Mouse (Mus musculus) midbrain, embryonic 10.5 days (tissue): ENCODE data around the gene Srcap. TPM values are rescaled to one million over a fixed set of nuclear protein-coding genes. Genes with fewer than 3 reads are reported as not detected.
"Not testable (repeated sequence)": the region's sequence is repeated elsewhere in the genome, so short reads cannot be mapped to it uniquely, and the experiment has no call there.

Experiments used
- DNase-seq: peaks from one replicate; pipeline ENCODE4 v3.0.0-alpha.2; 2017; ENCODE audit warnings: low spot score
- H3K27ac ChIP-seq: fragments of 300-500 bp; sonication (generic); replicated peaks from 2 replicates; pipeline ENCODE4 v1.5.1; 2016; ENCODE audit warnings: mild to moderate bottlenecking
- H3K27me3 ChIP-seq: fragments of 300-500 bp; sonication (generic); 2 replicates; pipeline ENCODE4 v1.6.1; 2016; ENCODE audit warnings: low read depth, mild to moderate bottlenecking; ENCODE audit not compliant: poor library complexity, severe bottlenecking
- H3K36me3 ChIP-seq: fragments of 300-500 bp; sonication (generic); 2 replicates; pipeline ENCODE4 v1.6.1; 2016; ENCODE audit warnings: mild to moderate bottlenecking, moderate library complexity
- H3K4me1 ChIP-seq: fragments of 300-500 bp; sonication (generic); 2 replicates; pipeline ENCODE4 v1.6.1; 2016
- H3K4me3 ChIP-seq: fragments of 300-500 bp; sonication (generic); 2 replicates; pipeline ENCODE4 v1.5.1; 2016; ENCODE audit warnings: mild to moderate bottlenecking, moderate library complexity
- H3K9me3 ChIP-seq: fragments of 300-500 bp; sonication (generic); replicated peaks from 2 replicates; pipeline ENCODE4 v1.6.1; 2016; ENCODE audit warnings: mild to moderate bottlenecking
- WGBS: fragments of 180-500 bp; shearing (Covaris S2); methylation state at CpG from one replicate; pipeline ENCODE4 v1.1.7; 2016; 5-methylcytosine and 5-hydroxymethylcytosine counted together
- polyA plus RNA-seq: library from polyadenylated mRNA; unstranded; fragments of >200 nt; fragmentation: Nextera tagmentation; extraction: Ambion mirVana; gene quantifications from 2 replicates; pipeline ENCODE4 v1.2.1, GENCODE M21; 2016

Gene Srcap
- polyA plus RNA-seq = 52.6 and 56.1 TPM in 2 replicates

DNA sequence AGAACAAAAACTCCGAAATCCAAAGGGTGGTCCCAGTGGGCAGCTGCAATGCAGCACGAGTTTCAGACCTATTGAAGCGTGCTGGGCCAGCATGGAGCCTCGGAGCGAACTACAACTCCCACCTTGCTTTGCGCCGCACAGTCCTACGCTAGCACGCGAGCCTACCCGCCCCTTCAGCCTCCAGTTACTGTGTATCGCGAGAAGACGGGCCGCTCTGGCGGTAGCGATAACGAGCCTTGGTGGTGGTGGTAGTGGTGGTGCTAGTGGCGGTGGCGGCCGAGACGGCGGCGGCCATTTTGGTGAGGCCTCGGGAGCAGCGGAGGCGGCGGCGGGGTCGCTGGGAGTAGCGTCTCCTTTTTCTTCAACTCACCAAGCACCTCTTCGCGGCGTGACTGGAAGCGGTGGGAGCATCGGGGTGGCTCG, at the start of gene Srcap:
Gene Srcap (plus strand): TSS at position 176 of the 423 bp plus-strand sequence.
- no peaks in the 10 kb centered on the region for H3K27me3 ChIP-seq
- WGBS = under 1% methylated on average over 37 of the region's 37 CpGs
- H3K4me1 ChIP-seq = peaks cover 26% of the 10 kb centered on the region
- H3K4me3 ChIP-seq = peak within 1 kb of the TSS; percentile 88
- peaks cover 37% of the 10 kb centered on the region for H3K36me3 ChIP-seq
- peak within 1 kb of the TSS; percentile 99 for H3K27ac ChIP-seq
- peak; percentile 98 for DNase-seq
- H3K9me3 ChIP-seq = no peaks in the 10 kb centered on the region

DNA sequence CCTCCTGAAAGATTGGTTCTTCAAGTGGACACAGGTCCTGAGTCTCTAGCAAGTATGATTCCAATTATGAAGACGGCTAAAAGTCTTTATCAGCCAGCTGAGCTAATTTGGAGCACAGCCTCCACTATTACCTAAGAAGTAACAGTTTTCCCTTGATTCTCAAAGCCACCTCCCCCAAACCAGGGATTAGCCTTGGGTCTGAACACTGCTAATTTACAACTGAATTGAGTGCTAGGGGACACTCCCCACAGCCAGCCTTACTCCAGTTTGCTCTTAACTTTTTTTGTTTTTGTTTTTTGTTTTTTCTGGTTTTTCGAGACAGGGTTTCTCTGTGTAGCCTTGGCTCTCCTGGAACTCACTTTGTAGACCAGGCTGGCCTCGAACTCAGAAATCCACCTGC, 46.6 kb upstream of the Srcap start:
- Histone ChIP-seq H3K36me3 (peaks cover 92% of the 10 kb centered on the region), H3K27ac (no peak overlapping the region), H3K4me3 (no peak overlapping the region), H3K4me1 (peaks cover 11% of the 10 kb centered on the region), H3K27me3 (no peaks in the 10 kb centered on the region), H3K9me3 (peaks cover 3% of the 10 kb centered on the region; the same call in 1 of the 2 replicates)
- 88% methylated on average over 3 of the region's 3 CpGs for WGBS
- no peak for DNase-seq

DNA sequence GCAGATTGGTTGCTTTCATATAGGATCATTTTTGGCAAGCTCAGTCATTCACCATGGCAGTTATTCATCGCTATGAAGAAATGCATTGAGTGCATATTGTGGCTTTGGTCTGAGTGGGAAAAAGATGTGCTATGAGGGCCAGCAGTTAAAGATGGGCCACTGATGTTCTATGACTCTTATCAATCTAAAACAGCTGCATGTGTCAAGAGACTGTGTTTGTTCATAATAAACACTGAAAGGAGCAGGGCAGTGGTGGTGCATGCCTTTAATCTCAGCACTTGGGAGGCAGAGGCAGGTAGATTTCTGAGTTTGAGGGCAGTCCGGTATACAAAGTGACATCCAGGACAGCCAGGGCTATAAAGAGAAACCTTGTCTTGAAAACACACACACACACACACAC, 46.1 kb upstream of the Srcap start:
- WGBS = over 99% methylated on average over 2 of the region's 2 CpGs

GRCm38 (mm10) chr7:127466606-127467005, 45.2 kb upstream of the Srcap start:
- 94% methylated on average over 4 of the region's 4 CpGs for WGBS
- H3K27me3 ChIP-seq = no peaks in the 10 kb centered on the region
- no peak overlapping the region for H3K4me3 ChIP-seq
- peaks cover 3% of the 10 kb centered on the region; the same call in 1 of the 2 replicates for H3K9me3 ChIP-seq
- no peak overlapping the region for H3K27ac ChIP-seq
- no peak for DNase-seq
- peaks cover 78% of the 10 kb centered on the region for H3K36me3 ChIP-seq
- peaks cover 12% of the 10 kb centered on the region for H3K4me1 ChIP-seq

More for the DNA sequence above, 46.1 kb upstream of the Srcap start:
- H3K36me3 ChIP-seq = peaks cover 87% of the 10 kb centered on the region
- DNase-seq, H3K27me3 ChIP-seq, H3K9me3 ChIP-seq, H3K27ac ChIP-seq, H3K4me3 ChIP-seq: not testable (repeated sequence)
- peaks cover 12% of the 10 kb centered on the region for H3K4me1 ChIP-seq

DNA sequence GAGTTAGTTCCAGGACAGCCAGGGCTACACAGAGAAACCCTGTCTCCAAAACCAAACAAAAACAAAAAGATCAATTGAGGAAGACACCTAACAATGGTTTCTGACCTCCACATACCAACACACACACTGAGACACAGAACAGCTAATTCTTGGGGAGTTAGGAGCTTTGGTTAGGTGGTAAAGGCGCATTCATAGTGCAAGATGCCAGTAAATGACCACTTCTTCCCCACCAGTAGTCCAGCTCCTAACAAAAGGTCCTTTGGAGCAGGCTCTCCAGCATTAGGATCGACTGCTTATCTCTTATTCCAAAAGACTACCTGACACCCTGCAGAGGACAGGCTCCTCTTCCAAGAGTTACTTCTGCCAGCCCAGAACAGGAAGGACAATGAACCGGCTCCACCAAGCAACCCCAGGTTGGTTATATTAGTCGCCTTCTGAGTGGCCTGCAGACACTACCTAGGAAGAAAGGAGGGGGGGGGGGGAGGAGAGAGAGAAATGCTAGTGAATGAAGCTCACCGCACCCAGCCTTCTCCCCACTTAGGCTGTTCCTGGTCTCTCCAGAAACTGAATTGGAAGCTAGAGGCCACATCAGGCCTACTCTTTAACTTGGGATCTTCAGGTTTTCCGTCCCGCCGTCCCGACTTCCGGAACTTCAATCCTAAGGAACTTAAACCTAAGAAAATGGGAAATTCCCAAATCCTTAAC, 41.6 kb upstream of the Srcap start:
- Histone ChIP-seq H3K36me3 (peaks cover 65% of the 10 kb centered on the region), H3K4me3 (peak overlapping the region; percentile 92), H3K27me3 (no peaks in the 10 kb centered on the region), H3K27ac (peak overlapping the region; percentile 97), H3K4me1 (peaks cover 25% of the 10 kb centered on the region), H3K9me3 (no peaks in the 10 kb centered on the region; the same call in 1 of the 2 replicates)
- peak; percentile 50 for DNase-seq
- WGBS = 9% methylated on average over 10 of the region's 10 CpGs

DNA sequence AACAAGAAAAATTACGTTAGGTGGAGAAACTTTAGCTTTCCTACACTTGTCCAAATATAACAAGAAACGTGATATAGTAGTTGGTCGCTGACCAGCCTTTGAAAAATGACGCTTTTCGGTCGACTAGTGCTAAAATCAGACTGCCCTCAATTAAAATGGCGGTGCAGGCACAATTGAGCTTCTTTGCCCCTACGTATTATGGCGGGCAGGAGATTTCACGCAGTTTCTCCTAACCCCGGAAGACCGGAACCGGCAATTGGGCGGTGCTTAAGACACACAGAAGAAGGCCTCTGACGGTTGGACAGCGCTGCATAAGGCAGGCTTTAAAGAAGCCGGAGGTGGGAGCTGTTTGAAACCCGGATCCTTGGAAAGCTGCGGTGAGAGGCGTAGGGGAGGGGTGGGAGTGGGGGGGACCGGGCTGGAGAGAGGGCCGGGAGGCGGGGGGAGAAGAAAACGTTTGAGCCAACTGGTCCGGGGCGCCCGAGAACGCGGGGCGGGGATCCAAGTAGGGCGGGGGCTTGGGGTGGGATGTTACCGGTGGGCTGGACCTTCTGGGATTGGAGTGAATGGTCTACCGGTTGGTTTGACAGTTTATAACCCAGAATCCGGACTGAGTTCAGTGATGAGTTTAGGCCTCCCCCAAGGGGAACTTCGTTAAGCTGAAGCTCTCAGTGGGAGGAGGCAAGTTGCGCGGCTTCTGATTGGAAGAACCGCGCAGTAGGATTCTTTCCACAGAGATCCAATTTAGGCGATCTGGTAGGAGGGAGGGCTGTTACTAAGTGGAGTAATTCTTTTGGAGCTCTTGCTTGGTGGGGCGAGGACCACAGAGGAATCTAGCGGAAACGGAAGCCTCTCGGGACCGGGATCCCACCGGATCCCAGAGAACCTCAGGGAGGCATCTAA, 40.8 kb upstream of the Srcap start:
- 1% methylated on average over 44 of the region's 46 CpGs for WGBS
- Histone ChIP-seq H3K4me1 (peaks cover 25% of the 10 kb centered on the region), H3K36me3 (peaks cover 65% of the 10 kb centered on the region), H3K4me3 (peak overlapping the region; percentile 92), H3K9me3 (no peaks in the 10 kb centered on the region; the same call in 1 of the 2 replicates), H3K27me3 (no peaks in the 10 kb centered on the region), H3K27ac (peak overlapping the region; percentile 97)
- DNase-seq = peak; percentile 90

DNA sequence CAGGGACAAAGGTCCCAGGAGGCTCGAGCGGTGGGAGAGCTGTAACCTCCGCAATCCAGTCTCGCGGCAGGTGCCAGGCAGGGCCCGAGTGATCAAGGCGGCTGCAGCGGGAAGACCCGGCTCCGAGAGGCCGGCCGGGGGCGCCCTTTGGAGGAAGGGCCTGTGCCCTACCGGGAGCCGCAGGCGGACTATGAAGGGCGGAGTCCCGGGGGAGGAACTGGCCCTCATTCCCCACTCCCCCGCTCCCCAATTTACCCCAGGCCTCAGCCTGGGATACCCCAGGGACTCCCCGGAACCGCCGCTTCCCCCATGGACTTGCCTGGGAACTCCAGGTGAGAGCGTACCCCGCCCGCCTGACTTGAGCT, 40.2 kb upstream of the Srcap start:
- peaks cover 65% of the 10 kb centered on the region for H3K36me3 ChIP-seq
- WGBS = under 1% methylated on average over 24 of the region's 25 CpGs
- DNase-seq = no peak

DNA sequence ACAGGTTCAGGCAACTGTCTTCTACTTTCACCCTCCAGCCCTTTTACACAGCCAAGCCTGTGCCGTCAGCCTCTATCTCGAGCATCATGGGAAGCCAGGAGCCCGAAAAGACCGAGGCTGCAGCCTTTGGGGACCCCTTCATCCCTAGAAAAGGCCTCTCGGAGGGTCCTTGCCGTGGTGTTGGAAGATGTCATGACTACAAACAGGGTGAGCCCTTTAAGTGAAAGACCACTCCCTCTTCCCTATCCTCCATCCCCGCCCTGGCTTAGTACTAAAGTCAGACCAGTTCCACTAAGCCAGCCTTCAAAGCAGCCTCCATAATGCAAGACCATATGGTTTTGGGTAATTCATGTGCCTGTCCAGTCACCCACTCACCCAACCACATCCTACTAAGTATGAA, 39.7 kb upstream of the Srcap start:
- peaks cover 65% of the 10 kb centered on the region for H3K36me3 ChIP-seq
- H3K27ac ChIP-seq = peak overlapping the region; percentile 97
- peaks cover 34% of the 10 kb centered on the region for H3K4me1 ChIP-seq
- peak overlapping the region; percentile 92 for H3K4me3 ChIP-seq
- DNase-seq = no peak
- 4% methylated on average over 7 of the region's 7 CpGs for WGBS
- no peaks in the 10 kb centered on the region for H3K27me3 ChIP-seq
- no peaks in the 10 kb centered on the region; the same call in 1 of the 2 replicates for H3K9me3 ChIP-seq

More for the DNA sequence above, 40.2 kb upstream of the Srcap start:
- peak overlapping the region; percentile 92 for H3K4me3 ChIP-seq
- peak overlapping the region; percentile 97 for H3K27ac ChIP-seq
- H3K27me3 ChIP-seq = no peaks in the 10 kb centered on the region
- no peaks in the 10 kb centered on the region; the same call in 1 of the 2 replicates for H3K9me3 ChIP-seq
- peaks cover 30% of the 10 kb centered on the region for H3K4me1 ChIP-seq

DNA sequence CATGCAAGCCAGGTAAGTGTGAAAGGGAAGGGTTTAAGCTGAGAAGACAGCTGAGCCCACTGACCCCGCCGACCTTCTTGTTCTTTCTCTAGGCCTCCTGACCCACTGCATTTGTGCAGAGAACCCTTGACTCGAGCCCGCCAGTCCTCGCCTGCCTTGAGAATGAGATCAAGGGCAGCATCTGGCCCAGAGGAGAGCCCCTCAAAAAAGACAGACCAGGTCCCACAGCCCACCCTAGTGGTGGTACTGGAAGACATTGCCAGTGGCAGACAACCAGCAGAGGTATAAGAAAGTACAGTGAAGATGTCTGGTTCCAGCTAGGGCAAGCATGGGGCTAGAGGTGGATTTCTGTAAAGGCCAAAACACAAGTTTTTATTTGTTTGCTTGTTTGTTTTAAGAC, 38.1 kb upstream of the Srcap start:
- Histone ChIP-seq H3K27me3 (no peaks in the 10 kb centered on the region), H3K9me3 (no peaks in the 10 kb centered on the region), H3K4me1 (peaks cover 41% of the 10 kb centered on the region), H3K27ac (no peak overlapping the region), H3K36me3 (peaks cover 51% of the 10 kb centered on the region), H3K4me3 (peak overlapping the region; percentile 16; the same call in 1 of the 2 replicates)
- 80% methylated on average over 5 of the region's 5 CpGs for WGBS
- DNase-seq = no peak

DNA sequence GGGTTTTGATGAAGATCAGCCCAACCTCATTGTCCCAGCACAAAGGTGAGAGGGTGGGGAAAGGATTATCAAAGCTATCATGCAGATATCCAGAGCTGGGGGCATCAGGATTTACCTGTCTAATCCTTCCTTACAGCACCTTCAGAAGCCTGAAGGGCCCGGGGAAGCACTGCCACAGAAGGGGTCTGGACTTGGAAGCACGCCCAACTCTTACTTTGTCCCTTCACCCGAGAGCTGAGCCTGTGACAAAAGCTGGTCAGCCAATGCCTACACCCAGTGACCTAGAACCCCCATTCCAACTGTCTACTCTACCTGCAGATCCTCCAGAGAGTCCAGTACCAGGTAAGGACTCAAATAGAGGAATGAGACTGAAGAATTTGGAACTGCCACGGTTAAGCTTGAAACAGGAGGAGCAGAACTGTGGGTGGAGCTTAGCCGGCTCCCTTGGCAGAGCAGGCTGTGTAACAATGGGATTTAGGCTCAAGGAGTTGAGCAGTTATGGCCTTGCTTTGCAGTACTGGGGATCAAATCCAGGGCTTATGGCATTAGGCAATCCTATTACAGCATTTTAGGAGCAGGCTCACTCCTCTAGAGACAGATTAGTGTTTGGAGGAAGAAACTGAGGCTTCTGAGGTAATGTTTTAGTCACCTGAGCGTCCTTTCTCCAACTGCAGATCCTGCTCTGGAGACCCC, 37.3 kb upstream of the Srcap start:
- H3K9me3 ChIP-seq = no peaks in the 10 kb centered on the region
- H3K27me3 ChIP-seq = no peaks in the 10 kb centered on the region
- peak overlapping the region; percentile 14; the same call in 1 of the 2 replicates for H3K4me3 ChIP-seq
- peaks cover 43% of the 10 kb centered on the region for H3K36me3 ChIP-seq
- H3K4me1 ChIP-seq = peaks cover 39% of the 10 kb centered on the region
- DNase-seq = no peak
- H3K27ac ChIP-seq = no peak overlapping the region
- WGBS = 84% methylated on average over 6 of the region's 6 CpGs

GRCm38 (mm10) chr7:127475186-127475740, 36.5 kb upstream of the Srcap start:
- Histone ChIP-seq H3K4me1 (peaks cover 39% of the 10 kb centered on the region), H3K36me3 (peaks cover 45% of the 10 kb centered on the region), H3K4me3 (no peak overlapping the region), H3K27ac (no peak overlapping the region), H3K9me3 (no peaks in the 10 kb centered on the region), H3K27me3 (no peaks in the 10 kb centered on the region)
- 94% methylated on average over 11 of the region's 11 CpGs for WGBS
- DNase-seq = no peak

- Histone ChIP-seq H3K9me3 (no peaks in the 10 kb centered on the region), H3K4me3 (no peak overlapping the region), H3K27me3 (no peaks in the 10 kb centered on the region), H3K4me1 (peaks cover 48% of the 10 kb centered on the region), H3K27ac (no peak overlapping the region), H3K36me3 (peaks cover 56% of the 10 kb centered on the region)
- WGBS = 96% methylated on average over 11 of the region's 11 CpGs
- DNase-seq = no peak
These were observed 35.4 kb upstream of the Srcap start for GRCm38 (mm10) chr7:127476336-127476735.
